Mouse (Mus musculus) liver, embryonic 14.5 days (tissue): Measurements from ENCODE around the gene Ephb1. TPM values are rescaled to one million over a fixed set of nuclear protein-coding genes. Genes with fewer than 3 reads are reported as not detected.

Source experiments
- ATAC-seq: fragments of 200-750 bp; cut with Nextera tagmentation; 2 replicates; pipeline ENCODE4 v1.8.0; 2017; ENCODE audit warnings: moderate number of reproducible peaks, mild to moderate bottlenecking, moderate library complexity; ENCODE audit not compliant: insufficient read depth
- DNase-seq, 3 experiments: peaks; one replicate each; pipeline ENCODE4 v3.0.0-alpha.2; 2012 to 2013; ENCODE audit warnings: low read depth in 3 of 3, low spot score in 3 of 3
- H3K27ac ChIP-seq: fragments of 300-500 bp; sonication (generic); 2 replicates; pipeline ENCODE4 v1.5.1; 2014; ENCODE audit warnings: moderate library complexity, mild to moderate bottlenecking, control low read depth, inconsistent platforms
- H3K27me3 ChIP-seq: fragments of 300-500 bp; sonication (generic); 2 replicates; pipeline ENCODE4 v1.6.1; 2014; ENCODE audit warnings: mild to moderate bottlenecking, low read length, moderate library complexity; ENCODE audit not compliant: control insufficient read depth, insufficient read depth
- H3K36me3 ChIP-seq: fragments of 300-500 bp; sonication (generic); replicated peaks from 2 replicates; pipeline ENCODE4 v1.6.1; 2014; ENCODE audit warnings: low read depth; ENCODE audit not compliant: control insufficient read depth, insufficient read depth
- H3K4me1 ChIP-seq, 2 experiments: fragments of 200-500 bp in 1 of 2; fragments of 300-500 bp in 1 of 2; sonication (generic) in 1 of 2; replicated peaks; 2 replicates each; pipeline ENCODE4 v1.6.1; 2012 to 2014; ENCODE audit warnings: antibody characterized with exemption in 1 of 2, inconsistent platforms in 1 of 2, low read length in 1 of 2; ENCODE audit not compliant: control insufficient read depth in 2 of 2, insufficient read depth in 2 of 2
- H3K4me2 ChIP-seq: fragments of 300-500 bp; sonication (generic); 2 replicates; pipeline ENCODE4 v1.6.1; 2014; ENCODE audit warnings: low read depth, mild to moderate bottlenecking, control low read depth, moderate library complexity
- H3K4me3 ChIP-seq, 2 experiments: fragments of 200-500 bp in 1 of 2; fragments of 300-500 bp in 1 of 2; sonication (generic) in 1 of 2; 2 replicates each; pipeline ENCODE4 v1.5.1; 2012 to 2014; ENCODE audit warnings: low read depth in 2 of 2, low read length in 2 of 2, mild to moderate bottlenecking in 2 of 2, control low read depth in 1 of 2, inconsistent platforms in 1 of 2, moderate library complexity in 1 of 2; ENCODE audit not compliant: insufficient read depth in 1 of 2
- H3K9ac ChIP-seq: fragments of 300-500 bp; sonication (generic); replicated peaks from 2 replicates; pipeline ENCODE4 v1.6.1; 2014; ENCODE audit warnings: mild to moderate bottlenecking, control low read depth, moderate library complexity
- H3K9me3 ChIP-seq: fragments of 300-500 bp; sonication (generic); 2 replicates; pipeline ENCODE4 v1.6.1; 2016; ENCODE audit warnings: low read length, mixed read lengths; ENCODE audit not compliant: control insufficient read depth
- CTCF ChIP-seq: IDR thresholded peaks from 2 replicates; pipeline ENCODE4 v1.5.1; 2016; ENCODE audit warnings: antibody characterized with exemption, low read depth, control low read depth
- EP300 ChIP-seq: IDR thresholded peaks from 2 replicates; pipeline ENCODE4 v1.6.1; 2016; ENCODE audit warnings: antibody characterized with exemption, low read depth
- whole genome bisulfite sequencing: fragments of 180-500 bp; shearing (Covaris S2); extraction: QIAGEN DNeasy Blood & Tissue Kit; methylation state at CpG from one replicate; pipeline ENCODE4 v1.1.7; 2014; ENCODE audit not compliant: insufficient replicate concordance; 5-methylcytosine and 5-hydroxymethylcytosine counted together
- polyA plus RNA-seq, 2 experiments: library from polyadenylated mRNA; depleted of rRNA in 1 of 2; stranded (reverse) in 1 of 2; unstranded in 1 of 2; fragments of >200 nt; fragmentation: Nextera tagmentation in 1 of 2; extraction: Ambion mirVana in 1 of 2; gene quantifications; 2 replicates each; pipeline versions ENCODE4 v1.2.1 to v1.2.3; 2012 to 2014

Ephb1 gene
- polyA plus RNA-seq, 2 experiments, result 0.25 to 0.29 TPM

- H3K9ac ChIP-seq, result no peak overlapping the region
- H3K9me3 ChIP-seq, result no peaks in the 10 kb centered on the region
- H3K36me3 ChIP-seq, result no peaks in the 10 kb centered on the region
- ATAC-seq (no peak), DNase-seq (no peak)
- TF ChIP-seq EP300, result no peak
- TF ChIP-seq CTCF, result no peak
- H3K4me1 ChIP-seq, result no peaks in the 10 kb centered on the region
- no peak overlapping the region for H3K4me2 ChIP-seq
- H3K27ac ChIP-seq, result no peak overlapping the region
- no peaks in the 10 kb centered on the region for H3K27me3 ChIP-seq
- WGBS, result 66% methylated on average over 2 of the region's 2 CpGs
- no peak overlapping the region for H3K4me3 ChIP-seq
Observed at GRCm38 (mm10) chr9:102107213-102107612, 247.3 kb downstream of the Ephb1 start.

GRCm38 (mm10) chr9:102096825-102097224 is 257.7 kb downstream of the Ephb1 start:
- no peak for ATAC-seq
- TF ChIP-seq EP300, result no peak
- no peak for TF ChIP-seq CTCF
- no peaks in the 10 kb centered on the region for H3K4me1 ChIP-seq
- no peak for DNase-seq
- no peaks in the 10 kb centered on the region for H3K36me3 ChIP-seq
- H3K9ac ChIP-seq, result no peak overlapping the region
- H3K9me3 ChIP-seq, result no peaks in the 10 kb centered on the region
- H3K27me3 ChIP-seq, result no peaks in the 10 kb centered on the region
- H3K4me3 ChIP-seq, result no peak overlapping the region
- no peak overlapping the region for H3K27ac ChIP-seq
- H3K4me2 ChIP-seq, result no peak overlapping the region
- WGBS, result 28% methylated on average over 7 of the region's 7 CpGs

- Histone ChIP-seq H3K9ac (no peak overlapping the region), H3K4me2 (no peak overlapping the region), H3K9me3 (no peaks in the 10 kb centered on the region), H3K27ac (no peak overlapping the region), H3K36me3 (no peaks in the 10 kb centered on the region), H3K27me3 (no peaks in the 10 kb centered on the region), H3K4me1 (no peaks in the 10 kb centered on the region), H3K4me3 (no peak overlapping the region)
- TF ChIP-seq CTCF, result no peak
- TF ChIP-seq EP300, result no peak
- no peak for ATAC-seq
- WGBS, result 54% methylated on average over 5 of the region's 5 CpGs
- DNase-seq, result no peak
Observed at GRCm38 (mm10) chr9:102088598-102088997, 265.9 kb downstream of the Ephb1 start.

- no peak overlapping the region for H3K9ac ChIP-seq
- no peak overlapping the region for H3K4me2 ChIP-seq
- no peaks in the 10 kb centered on the region for H3K27me3 ChIP-seq
- ATAC-seq (no peak), DNase-seq (no peak)
- TF ChIP-seq CTCF (no peak), EP300 (no peak)
- H3K4me1 ChIP-seq, result no peaks in the 10 kb centered on the region
- no peak overlapping the region for H3K4me3 ChIP-seq
- H3K27ac ChIP-seq, result no peak overlapping the region
- 63% methylated on average over 24 of the region's 24 CpGs for WGBS
- no peaks in the 10 kb centered on the region for H3K36me3 ChIP-seq
- no peaks in the 10 kb centered on the region for H3K9me3 ChIP-seq
Observed at GRCm38 (mm10) chr9:102086053-102086706, 268.3 kb downstream of the Ephb1 start.

GRCm38 (mm10) chr9:102085477-102085876 is 269.0 kb downstream of the Ephb1 start:
- no peak overlapping the region for H3K27ac ChIP-seq
- no peaks in the 10 kb centered on the region for H3K4me1 ChIP-seq
- H3K9me3 ChIP-seq, result no peaks in the 10 kb centered on the region
- DNase-seq (no peak), ATAC-seq (no peak)
- H3K36me3 ChIP-seq, result no peaks in the 10 kb centered on the region
- H3K9ac ChIP-seq, result no peak overlapping the region
- TF ChIP-seq EP300 (no peak), CTCF (no peak)
- H3K4me2 ChIP-seq, result no peak overlapping the region
- no peaks in the 10 kb centered on the region for H3K27me3 ChIP-seq
- 70% methylated on average over 9 of the region's 9 CpGs for WGBS
- no peak overlapping the region for H3K4me3 ChIP-seq
